Mouse (Mus musculus) olfactory bulb, adult 2 months (tissue): ENCODE data around the gene Zwilch. TPM values are rescaled to one million over a fixed set of nuclear protein-coding genes. Genes with fewer than 3 reads are reported as not detected.
"Not testable (repeated sequence)": the region's sequence is repeated elsewhere in the genome, so short reads cannot be mapped to it uniquely, and the experiment has no call there.

ENCODE experiments used
- H3K27ac ChIP-seq: fragments of 200-500 bp; 2 replicates; pipeline ENCODE4 v1.5.1; 2012; ENCODE audit warnings: low read depth, low read length; ENCODE audit not compliant: insufficient read depth
- H3K4me1 ChIP-seq: fragments of 200-500 bp; 2 replicates; pipeline ENCODE4 v1.6.1; 2012; ENCODE audit warnings: low read length; ENCODE audit not compliant: control insufficient read depth, insufficient read depth
- H3K4me3 ChIP-seq: fragments of 200-500 bp; 2 replicates; pipeline ENCODE4 v1.5.1; 2012; ENCODE audit warnings: mild to moderate bottlenecking, low read depth, low read length, moderate library complexity; ENCODE audit not compliant: insufficient read depth
- CTCF ChIP-seq: fragments of 200-500 bp; IDR thresholded peaks from 2 replicates; pipeline ENCODE4 v1.5.1; 2012; ENCODE audit warnings: low read depth, mild to moderate bottlenecking, low read length, moderate library complexity; ENCODE audit not compliant: insufficient read depth
- POLR2A ChIP-seq: fragments of 200-500 bp; IDR thresholded peaks from 2 replicates; pipeline ENCODE4 v1.6.1; 2012; ENCODE audit warnings: mild to moderate bottlenecking, low read depth, low read length, moderate library complexity; ENCODE audit not compliant: insufficient read depth
- WGBS: fragments of 180-500 bp; shearing (Covaris S2); methylation state at CpG from one replicate; pipeline ENCODE4 v1.1.7; 2018; 5-methylcytosine and 5-hydroxymethylcytosine counted together
- polyA plus RNA-seq: library from polyadenylated mRNA; stranded (reverse); fragments of >200 nt; gene quantifications from 2 replicates; pipeline ENCODE4 v1.2.4, GENCODE M21; 2012; ENCODE audit warnings: low replicate concordance; ENCODE audit not compliant: missing spikeins, insufficient read depth, insufficient read length

Zwilch gene
- polyA plus RNA-seq, 1 experiment = not detected

GRCm38 (mm10) chr9:64193879-64194278, 21.0 kb upstream of the Zwilch start:
- H3K4me1 ChIP-seq = peaks cover 14% of the 10 kb centered on the region
- TF ChIP-seq CTCF = no peak
- TF ChIP-seq POLR2A = no peak
- no peak overlapping the region for H3K27ac ChIP-seq
- 97% methylated on average over 1 of the region's 1 CpGs for WGBS
- H3K4me3 ChIP-seq = no peak overlapping the region

- TF ChIP-seq POLR2A (no peak), CTCF (no peak)
- H3K4me3 ChIP-seq = no peak overlapping the region
- WGBS = 94% methylated on average over 5 of the region's 5 CpGs
- no peak overlapping the region for H3K27ac ChIP-seq
- no peaks in the 10 kb centered on the region for H3K4me1 ChIP-seq
These were observed 11.4 kb upstream of the Zwilch start for GRCm38 (mm10) chr9:64184166-64184840.

- not testable (repeated sequence) for H3K27ac ChIP-seq, H3K4me3 ChIP-seq, H3K4me1 ChIP-seq
- 84% methylated on average over 5 of the region's 5 CpGs for WGBS
These were observed 10.4 kb upstream of the Zwilch start for GRCm38 (mm10) chr9:64183295-64183694.

GRCm38 (mm10) chr9:64178974-64179646, 6.2 kb upstream of the Zwilch start, which contains the start of gene Snapc5:
Snapc5 (plus strand) TSS chr9:64179274.
- peak within 1 kb of the TSS; percentile 93 for H3K4me3 ChIP-seq
- no peaks in the 10 kb centered on the region for H3K4me1 ChIP-seq
- under 1% methylated on average over 35 of the region's 35 CpGs for WGBS
- peak within 1 kb of the TSS; percentile 74; the same call in 1 of the 2 replicates for H3K27ac ChIP-seq
- TF ChIP-seq CTCF (peak; percentile 79), POLR2A (peak; percentile 69; the same call in 1 of the 2 replicates)

GRCm38 (mm10) chr9:64178610-64178973, 5.7 kb upstream of the Zwilch start:
- TF ChIP-seq POLR2A = no peak
- no peak for TF ChIP-seq CTCF
- H3K4me3 ChIP-seq = no peak overlapping the region
- H3K27ac ChIP-seq = 0 out of 2 replicates have a peak overlapping the region, but pooled peaks have one; percentile 1
- WGBS = 32% methylated on average over 3 of the region's 3 CpGs
- H3K4me1 ChIP-seq = no peaks in the 10 kb centered on the region

- Histone ChIP-seq H3K4me3 (no peak overlapping the region), H3K4me1 (peaks cover 4% of the 10 kb centered on the region; the same call in 1 of the 2 replicates), H3K27ac (no peak overlapping the region)
- WGBS = 64% methylated on average over 11 of the region's 11 CpGs
- no peak for TF ChIP-seq POLR2A
- TF ChIP-seq CTCF = no peak
These were observed 2.5 kb upstream of the Zwilch start for GRCm38 (mm10) chr9:64175378-64175777.

GRCm38 (mm10) chr9:64174766-64175165, 1.9 kb upstream of the Zwilch start:
- TF ChIP-seq POLR2A (no peak), CTCF (no peak)
- Histone ChIP-seq H3K4me1 (peaks cover 4% of the 10 kb centered on the region; the same call in 1 of the 2 replicates), H3K27ac (no peak overlapping the region), H3K4me3 (no peak overlapping the region)
- 57% methylated on average over 8 of the region's 8 CpGs for WGBS

- no peak for TF ChIP-seq POLR2A
- TF ChIP-seq CTCF = no peak
- peaks cover 4% of the 10 kb centered on the region; the same call in 1 of the 2 replicates for H3K4me1 ChIP-seq
- no peak overlapping the region for H3K4me3 ChIP-seq
- H3K27ac ChIP-seq = no peak overlapping the region
These were observed 1.4 kb upstream of the Zwilch start for GRCm38 (mm10) chr9:64174341-64174740.

GRCm38 (mm10) chr9:64173666-64174220, 839 bp upstream of the Zwilch start:
- WGBS = under 1% methylated on average over 16 of the region's 16 CpGs
- H3K4me1 ChIP-seq = peaks cover 4% of the 10 kb centered on the region; the same call in 1 of the 2 replicates
- no peak overlapping the region for H3K27ac ChIP-seq
- peak overlapping the region; percentile 74 for H3K4me3 ChIP-seq
- no peak for TF ChIP-seq CTCF
- TF ChIP-seq POLR2A = no peak
